Mouse (Mus musculus) liver, embryonic 13.5 days (tissue): ENCODE data around the gene S1pr5. TPM values are rescaled to one million over a fixed set of nuclear protein-coding genes. Genes with fewer than 3 reads are reported as not detected.
"Not testable (repeated sequence)": the region's sequence is repeated elsewhere in the genome, so short reads cannot be mapped to it uniquely, and the experiment has no call there.

Experiments
- ATAC-seq: fragments of 200-750 bp; cut with Nextera tagmentation; 2 replicates; pipeline ENCODE4 v1.8.0; 2017; ENCODE audit warnings: low read depth, mild to moderate bottlenecking, moderate number of reproducible peaks, moderate library complexity
- DNase-seq: peaks from one replicate; pipeline ENCODE4 v3.0.0; 2022
- H3K27ac ChIP-seq: fragments of 300-500 bp; sonication (generic); 2 replicates; pipeline ENCODE4 v1.5.1; 2015; ENCODE audit warnings: moderate library complexity, mild to moderate bottlenecking, inconsistent platforms
- H3K27me3 ChIP-seq: fragments of 300-500 bp; sonication (generic); 2 replicates; pipeline ENCODE4 v1.6.1; 2015; ENCODE audit warnings: mild to moderate bottlenecking, inconsistent platforms
- H3K36me3 ChIP-seq: fragments of 300-500 bp; sonication (generic); 2 replicates; pipeline ENCODE4 v1.6.1; 2015; ENCODE audit warnings: mild to moderate bottlenecking, inconsistent platforms
- H3K4me1 ChIP-seq: fragments of 300-500 bp; sonication (generic); replicated peaks from 2 replicates; pipeline ENCODE4 v1.6.1; 2015; ENCODE audit warnings: inconsistent platforms
- H3K4me2 ChIP-seq: fragments of 300-500 bp; sonication (generic); 2 replicates; pipeline ENCODE4 v1.6.1; 2015; ENCODE audit warnings: inconsistent platforms, mild to moderate bottlenecking, moderate library complexity
- H3K4me3 ChIP-seq: fragments of 300-500 bp; sonication (generic); replicated peaks from 2 replicates; pipeline ENCODE4 v1.5.1; 2015; ENCODE audit warnings: mild to moderate bottlenecking, inconsistent platforms
- H3K9ac ChIP-seq: fragments of 300-500 bp; sonication (generic); 2 replicates; pipeline ENCODE4 v1.6.1; 2015; ENCODE audit warnings: mild to moderate bottlenecking, inconsistent platforms
- H3K9me3 ChIP-seq: fragments of 300-500 bp; sonication (generic); replicated peaks from 2 replicates; pipeline ENCODE4 v1.6.1; 2016; ENCODE audit warnings: inconsistent platforms
- WGBS: fragments of 180-500 bp; shearing (Covaris S2); methylation state at CpG from one replicate; pipeline ENCODE4 v1.1.7; 2015; ENCODE audit not compliant: insufficient replicate concordance; 5-methylcytosine and 5-hydroxymethylcytosine counted together
- polyA plus RNA-seq: library from polyadenylated mRNA; unstranded; fragments of >200 nt; fragmentation: Nextera tagmentation; extraction: Ambion mirVana; gene quantifications from 2 replicates; pipeline ENCODE4 v1.2.1, GENCODE M21; 2015

S1pr5 gene
- polyA plus RNA-seq, 1 experiment from 2014 or later: 0.03 TPM

DNA sequence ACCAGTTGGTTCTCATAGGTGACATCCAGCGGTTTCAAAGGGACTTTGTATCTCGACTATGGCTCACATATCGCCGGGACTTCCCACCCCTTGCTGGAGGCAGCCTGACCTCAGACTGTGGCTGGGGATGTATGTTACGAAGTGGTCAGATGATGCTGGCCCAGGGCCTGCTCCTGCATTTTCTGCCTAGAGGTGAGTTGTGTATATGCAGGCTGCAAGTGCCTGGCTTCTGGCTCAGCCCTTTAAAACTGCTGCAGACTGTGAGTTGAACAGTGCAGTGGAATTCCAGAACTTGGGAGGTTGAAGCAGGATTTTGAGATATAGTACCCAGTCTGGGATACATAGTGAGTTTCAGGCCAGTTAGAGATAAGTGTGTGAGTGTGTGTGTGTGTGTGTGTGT is 18.6 kb upstream of the S1pr5 start:
- Histone ChIP-seq H3K4me1 (peaks cover 65% of the 10 kb centered on the region), H3K27me3 (no peaks in the 10 kb centered on the region), H3K27ac (peak overlapping the region; percentile 100), H3K9me3 (no peaks in the 10 kb centered on the region), H3K4me2 (peak overlapping the region; percentile 81), H3K9ac (peak overlapping the region; percentile 97), H3K36me3 (peaks cover 57% of the 10 kb centered on the region), H3K4me3 (peak overlapping the region; percentile 97)
- DNase-seq (no peak), ATAC-seq (no peak)
- WGBS: 82% methylated on average over 5 of the region's 5 CpGs

DNA sequence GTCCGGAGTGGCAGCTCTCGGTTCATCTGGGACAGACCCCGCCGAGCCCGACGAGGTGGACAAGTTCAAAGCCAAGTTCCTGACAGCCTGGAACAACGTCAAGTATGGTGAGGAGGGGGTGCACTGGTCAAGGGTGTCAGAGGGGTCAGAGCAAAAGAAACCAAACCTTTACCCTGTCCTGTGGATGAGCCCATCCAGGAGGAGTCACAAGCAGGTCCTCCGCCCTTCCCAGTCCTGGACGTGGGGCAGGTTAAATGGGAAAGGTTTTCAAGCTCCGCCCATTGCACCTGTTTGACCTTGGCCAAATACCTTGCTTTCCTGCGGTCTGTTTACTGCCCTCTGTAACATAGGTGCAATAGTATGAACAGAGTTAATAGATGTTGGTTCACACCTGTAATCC is 17.4 kb upstream of the S1pr5 start:
- DNase-seq (no peak), ATAC-seq (0 out of 2 replicates have a peak, but pooled peaks have one; percentile 9)
- H3K9me3 ChIP-seq: no peaks in the 10 kb centered on the region
- peak overlapping the region; percentile 81 for H3K4me2 ChIP-seq
- WGBS: 4% methylated on average over 11 of the region's 11 CpGs
- H3K4me3 ChIP-seq: peak overlapping the region; percentile 97
- H3K36me3 ChIP-seq: peaks cover 44% of the 10 kb centered on the region
- peak overlapping the region; percentile 100 for H3K27ac ChIP-seq
- no peaks in the 10 kb centered on the region for H3K27me3 ChIP-seq
- H3K4me1 ChIP-seq: peaks cover 69% of the 10 kb centered on the region
- peak overlapping the region; percentile 97 for H3K9ac ChIP-seq

DNA sequence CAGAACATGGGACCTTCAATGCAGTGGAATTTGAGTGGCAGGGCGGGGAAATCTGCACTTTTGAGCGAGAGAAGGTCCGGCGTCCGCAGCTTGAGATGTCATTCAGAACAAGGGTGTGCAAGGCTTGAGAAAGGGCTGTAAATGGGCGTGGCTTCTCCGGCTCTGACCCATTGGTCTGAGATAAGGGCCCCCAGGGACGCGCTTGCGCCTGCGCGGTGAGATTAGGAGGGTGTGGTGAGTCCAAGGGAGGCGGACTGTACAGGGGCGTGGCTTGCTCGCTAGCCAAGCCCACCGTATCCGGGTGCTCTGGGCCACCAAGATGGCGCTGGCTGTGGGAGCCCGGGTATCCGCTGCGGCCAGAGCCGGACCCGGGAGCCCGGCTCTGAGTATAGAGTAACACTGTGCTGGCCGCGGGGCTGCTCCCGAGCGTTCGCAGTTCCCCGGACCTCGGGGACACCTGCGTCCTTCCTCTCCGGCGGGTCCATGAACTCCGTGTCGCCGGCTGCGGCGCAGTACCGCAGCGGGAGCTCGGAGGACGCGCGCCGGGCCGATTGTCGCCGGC is 16.8 kb upstream of the S1pr5 start, which contains the start of gene Atg4d:
Atg4d (plus strand) TSS at position 294 of the 562 bp plus-strand sequence.
- H3K4me1 ChIP-seq: peaks cover 69% of the 10 kb centered on the region
- WGBS: under 1% methylated on average over 49 of the region's 49 CpGs
- peak within 1 kb of the TSS; percentile 97 for H3K9ac ChIP-seq
- peak; percentile 90 for ATAC-seq
- no peaks in the 10 kb centered on the region for H3K27me3 ChIP-seq
- H3K4me3 ChIP-seq: peak within 1 kb of the TSS; percentile 97
- H3K36me3 ChIP-seq: peaks cover 39% of the 10 kb centered on the region
- H3K27ac ChIP-seq: peak within 1 kb of the TSS; percentile 100
- H3K9me3 ChIP-seq: no peaks in the 10 kb centered on the region
- peak within 1 kb of the TSS; percentile 88 for H3K4me2 ChIP-seq
- DNase-seq: peak; percentile 100

DNA sequence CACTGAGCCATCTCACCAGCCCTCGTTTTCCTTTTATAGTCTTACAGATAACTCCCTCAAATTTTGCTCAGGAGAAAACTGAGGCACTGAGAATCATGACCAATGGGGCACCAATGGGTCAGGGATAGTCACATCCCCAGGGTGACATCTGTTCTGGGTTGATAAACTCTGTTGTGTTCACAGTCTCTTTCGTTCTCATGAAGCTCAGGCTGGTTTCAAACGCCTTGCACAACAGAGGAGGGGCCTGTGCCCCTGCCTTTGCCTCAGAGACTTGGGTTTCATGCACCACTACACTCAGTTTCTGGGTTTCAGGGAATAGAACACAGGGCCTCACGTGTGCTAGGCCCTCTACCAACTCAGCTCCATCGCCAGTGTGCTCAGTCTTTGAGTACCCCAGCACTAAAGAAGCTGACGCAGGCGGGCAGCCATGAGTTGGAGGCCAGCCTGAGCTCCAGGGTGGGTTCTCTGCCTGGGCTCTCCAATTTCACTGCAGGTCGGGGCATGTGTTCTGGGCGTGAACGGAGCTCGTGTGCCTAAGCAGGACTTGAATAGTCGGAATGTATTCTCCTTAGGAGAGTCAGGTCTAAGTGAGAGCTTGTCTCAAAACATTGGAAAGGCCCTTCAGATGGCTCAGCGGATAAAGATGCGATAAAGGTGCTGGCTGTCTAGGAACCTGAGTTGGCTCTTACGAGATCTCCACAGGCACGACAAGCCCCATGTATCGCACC is 16.2 kb upstream of the S1pr5 start:
- ATAC-seq: peak; percentile 79
- peak; percentile 79 for DNase-seq
- peaks cover 32% of the 10 kb centered on the region for H3K36me3 ChIP-seq

DNA sequence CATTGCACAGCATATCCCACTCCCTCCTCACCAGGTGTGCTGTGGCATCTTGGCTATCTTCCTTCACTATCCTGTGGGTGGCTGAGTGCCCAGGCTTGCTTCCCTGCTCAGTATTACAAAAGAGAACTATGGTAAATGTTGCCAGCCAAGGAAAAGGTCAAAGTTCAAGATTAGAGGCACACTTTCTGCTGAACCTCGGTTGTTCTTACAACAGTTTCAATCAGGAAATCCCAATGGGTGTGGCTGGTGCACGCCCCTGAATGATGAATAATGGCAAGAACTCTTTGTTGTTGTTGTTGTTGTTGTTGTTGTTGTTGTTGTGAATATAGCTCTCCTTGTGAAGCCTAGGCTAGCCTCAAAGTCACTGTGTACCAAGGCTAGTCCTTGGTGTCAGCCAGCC is 13.6 kb upstream of the S1pr5 start:
- ATAC-seq (no peak), DNase-seq (no peak)
- H3K9me3 ChIP-seq: no peaks in the 10 kb centered on the region
- no peak overlapping the region for H3K4me3 ChIP-seq
- H3K27me3 ChIP-seq: peaks cover 8% of the 10 kb centered on the region; the same call in 1 of the 2 replicates
- WGBS: 24% methylated on average over 2 of the region's 2 CpGs
- no peak overlapping the region for H3K27ac ChIP-seq
- peaks cover 48% of the 10 kb centered on the region for H3K4me1 ChIP-seq
- H3K4me2 ChIP-seq: no peak overlapping the region
- H3K9ac ChIP-seq: no peak overlapping the region
- H3K36me3 ChIP-seq: peaks cover 6% of the 10 kb centered on the region

More for the DNA sequence above, 16.2 kb upstream of the S1pr5 start:
- H3K27me3 ChIP-seq: 0 out of 2 replicates have a peak, but pooled peaks cover 2% of the 10 kb centered on the region
- peak overlapping the region; percentile 82 for H3K9ac ChIP-seq
- peak overlapping the region; percentile 100 for H3K27ac ChIP-seq
- 10% methylated on average over 17 of the region's 17 CpGs for WGBS
- no peaks in the 10 kb centered on the region for H3K9me3 ChIP-seq
- peaks cover 71% of the 10 kb centered on the region for H3K4me1 ChIP-seq
- H3K4me2 ChIP-seq: peak overlapping the region; percentile 88
- H3K4me3 ChIP-seq: peak overlapping the region; percentile 97

DNA sequence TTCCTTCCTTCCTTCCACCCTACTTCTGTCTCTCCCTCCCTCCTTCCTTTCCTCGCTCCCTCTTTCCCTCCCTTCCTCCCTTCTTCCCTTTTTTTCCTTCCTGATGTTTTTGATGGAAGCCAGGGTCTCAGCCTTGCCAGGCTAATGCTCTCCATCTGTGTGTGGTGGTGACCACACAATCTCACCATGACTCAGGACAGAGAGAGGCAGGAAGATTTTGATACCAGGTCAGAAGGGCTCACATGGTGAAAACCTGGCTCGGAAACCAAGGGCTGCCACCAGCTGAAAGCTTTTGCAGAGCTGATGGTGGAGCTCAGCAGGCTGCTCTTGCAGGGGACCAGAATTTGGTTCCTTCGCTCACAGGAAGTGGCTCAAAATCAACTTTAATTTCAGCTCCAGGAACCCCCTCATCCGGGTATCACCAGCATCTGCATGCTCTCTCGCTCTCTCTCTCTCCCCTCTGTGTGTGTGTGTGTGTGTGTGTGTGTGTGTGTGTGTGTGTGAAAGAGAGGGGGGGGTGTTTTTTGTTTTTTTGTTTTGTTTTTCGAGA is 12.3 kb upstream of the S1pr5 start:
- H3K9ac ChIP-seq: no peak overlapping the region
- 69% methylated on average over 6 of the region's 6 CpGs for WGBS
- no peak for ATAC-seq

DNA sequence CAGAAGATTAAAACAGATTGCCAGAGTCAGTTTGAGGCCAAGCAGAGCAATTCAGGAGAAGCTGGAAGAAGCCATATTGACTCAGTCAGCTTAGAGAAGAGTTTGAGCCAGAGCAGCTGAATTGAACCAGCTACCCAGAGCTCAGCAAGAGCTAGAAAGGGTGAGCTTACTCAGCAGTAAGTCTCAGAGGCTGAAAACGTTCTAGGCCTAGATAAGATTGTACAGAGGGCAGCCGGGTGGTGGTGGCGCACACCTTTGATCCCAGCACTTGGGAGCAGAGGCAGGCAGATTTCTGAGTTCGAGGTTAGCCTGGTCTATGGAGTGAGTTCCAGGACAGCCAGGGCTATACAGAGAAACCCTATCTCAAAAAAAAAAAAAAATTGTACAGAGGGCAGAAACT is 8.1 kb upstream of the S1pr5 start:
- H3K9me3 ChIP-seq, H3K4me3 ChIP-seq, H3K4me2 ChIP-seq, ATAC-seq, H3K27ac ChIP-seq, H3K36me3 ChIP-seq, H3K4me1 ChIP-seq, H3K9ac ChIP-seq, DNase-seq: not testable (repeated sequence)
- peaks cover 23% of the 10 kb centered on the region for H3K27me3 ChIP-seq
- WGBS: 45% methylated on average over 4 of the region's 4 CpGs

More for the DNA sequence above, 12.3 kb upstream of the S1pr5 start:
- Histone ChIP-seq H3K27me3 (peaks cover 8% of the 10 kb centered on the region; the same call in 1 of the 2 replicates), H3K4me1 (peaks cover 37% of the 10 kb centered on the region), H3K4me3 (no peak overlapping the region), H3K9me3 (no peaks in the 10 kb centered on the region), H3K36me3 (no peaks in the 10 kb centered on the region), H3K4me2 (no peak overlapping the region), H3K27ac (no peak overlapping the region)
- no peak for DNase-seq

DNA sequence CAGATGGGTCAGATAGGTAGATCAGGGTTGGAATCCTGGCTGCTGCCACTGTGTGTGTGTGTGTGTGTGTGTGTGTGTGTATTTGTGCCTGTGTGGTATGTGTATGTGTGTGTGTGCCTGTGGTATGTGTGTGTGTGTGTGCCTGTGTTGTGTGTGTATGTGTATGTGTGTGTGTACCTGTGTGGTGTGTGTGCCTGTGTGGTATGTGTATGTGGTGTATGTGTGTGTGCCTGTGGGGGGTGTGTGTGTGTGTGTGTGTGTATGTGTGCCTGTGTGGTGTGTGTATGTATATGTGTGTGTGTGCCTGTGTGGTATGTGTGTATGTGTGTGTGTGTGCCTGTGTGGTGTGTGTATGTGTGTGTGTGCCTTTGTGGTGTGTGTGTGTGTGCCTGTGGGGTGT is 6.4 kb upstream of the S1pr5 start:
- ATAC-seq (no peak), DNase-seq (no peak)
- Histone ChIP-seq H3K27me3 (peaks cover 40% of the 10 kb centered on the region), H3K36me3 (no peaks in the 10 kb centered on the region), H3K4me1 (peaks cover 10% of the 10 kb centered on the region), H3K9me3 (no peaks in the 10 kb centered on the region), H3K27ac (no peak overlapping the region), H3K4me2 (no peak overlapping the region), H3K9ac (no peak overlapping the region), H3K4me3 (no peak overlapping the region)

DNA sequence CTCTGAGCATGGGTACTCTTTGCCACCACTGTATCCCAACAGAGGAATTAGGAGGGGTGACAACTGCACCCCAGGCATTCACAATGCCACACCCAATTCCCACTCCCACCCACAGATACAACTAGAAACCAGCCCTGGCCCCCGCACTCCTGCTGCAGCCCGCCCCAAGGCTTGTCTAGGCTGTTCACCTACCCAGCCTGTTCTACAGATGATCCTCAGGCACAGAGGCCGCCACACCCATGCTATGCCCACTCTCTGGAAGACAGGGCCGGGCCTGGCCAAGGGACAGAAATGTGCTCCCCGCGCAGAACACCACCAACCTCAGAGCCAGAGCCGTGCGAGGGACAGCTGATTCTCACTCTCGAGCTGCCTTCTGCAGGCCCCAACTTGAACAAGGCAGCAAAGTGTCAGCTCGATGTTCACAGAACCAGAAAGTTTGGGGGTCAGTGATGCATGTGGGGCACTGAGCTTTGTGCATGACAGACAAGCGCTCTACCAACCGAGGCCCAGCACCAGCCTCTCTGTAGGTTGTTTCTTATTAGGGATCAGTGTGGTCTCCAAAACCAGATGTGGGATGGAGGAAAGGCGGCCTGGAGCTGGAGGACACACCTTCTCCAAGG is 3.0 kb upstream of the S1pr5 start:
- WGBS: 63% methylated on average over 13 of the region's 13 CpGs
- ATAC-seq: no peak

DNA sequence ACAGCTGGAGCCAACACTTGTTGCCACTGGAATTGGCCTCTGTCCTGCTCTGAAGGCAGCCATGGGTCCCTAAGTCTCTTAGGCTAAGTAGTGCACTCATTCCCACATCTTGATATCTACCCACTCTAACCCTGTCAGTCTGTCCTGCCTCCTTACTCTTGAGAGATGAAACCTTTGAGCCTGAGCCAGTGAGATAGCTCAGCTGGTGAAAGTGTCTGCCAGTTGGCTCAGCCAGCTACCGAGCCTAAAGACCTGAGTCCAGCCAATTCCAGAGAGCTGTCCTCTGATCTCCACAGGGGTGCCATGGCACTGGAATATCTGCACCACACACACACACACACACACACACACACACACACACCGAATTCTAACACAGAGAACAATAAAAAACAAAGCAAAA is 2.3 kb upstream of the S1pr5 start:
- WGBS: 47% methylated on average over 2 of the region's 2 CpGs
- peaks cover 73% of the 10 kb centered on the region for H3K27me3 ChIP-seq
- DNase-seq (no peak), ATAC-seq (no peak)
- H3K27ac ChIP-seq: no peak overlapping the region
- H3K4me3 ChIP-seq: no peak overlapping the region
- H3K9me3 ChIP-seq: no peaks in the 10 kb centered on the region
- no peak overlapping the region for H3K9ac ChIP-seq
- H3K4me2 ChIP-seq: no peak overlapping the region
- peaks cover 24% of the 10 kb centered on the region for H3K4me1 ChIP-seq
- no peaks in the 10 kb centered on the region for H3K36me3 ChIP-seq

More for the DNA sequence above, 3.0 kb upstream of the S1pr5 start:
- no peak for DNase-seq
- Histone ChIP-seq H3K9ac (no peak overlapping the region), H3K27me3 (peaks cover 66% of the 10 kb centered on the region), H3K27ac (no peak overlapping the region), H3K36me3 (no peaks in the 10 kb centered on the region), H3K4me2 (no peak overlapping the region), H3K4me3 (no peak overlapping the region), H3K4me1 (peaks cover 24% of the 10 kb centered on the region), H3K9me3 (no peaks in the 10 kb centered on the region)
